Mouse (Mus musculus) inflammation-experienced regulatory T-cells, adult 6 months (primary cell): Measurements from ENCODE around the gene Kmt2d. TPM values are rescaled to one million over a fixed set of nuclear protein-coding genes. Genes with fewer than 3 reads are reported as not detected.

Experiments used
- ATAC-seq: one replicate; pipeline ENCODE4 v1.8.0; 2017
- polyA plus RNA-seq, 3 experiments: library from polyadenylated mRNA; unstranded; fragments of 100-300 nt; shearing (Covaris generic); gene quantifications; one replicate each; pipeline ENCODE4 v1.2.1; 2017

Gene Kmt2d
- polyA plus RNA-seq, 3 experiments from 2014 or later: 18.7 to 36.4 (median 30.7) TPM

DNA sequence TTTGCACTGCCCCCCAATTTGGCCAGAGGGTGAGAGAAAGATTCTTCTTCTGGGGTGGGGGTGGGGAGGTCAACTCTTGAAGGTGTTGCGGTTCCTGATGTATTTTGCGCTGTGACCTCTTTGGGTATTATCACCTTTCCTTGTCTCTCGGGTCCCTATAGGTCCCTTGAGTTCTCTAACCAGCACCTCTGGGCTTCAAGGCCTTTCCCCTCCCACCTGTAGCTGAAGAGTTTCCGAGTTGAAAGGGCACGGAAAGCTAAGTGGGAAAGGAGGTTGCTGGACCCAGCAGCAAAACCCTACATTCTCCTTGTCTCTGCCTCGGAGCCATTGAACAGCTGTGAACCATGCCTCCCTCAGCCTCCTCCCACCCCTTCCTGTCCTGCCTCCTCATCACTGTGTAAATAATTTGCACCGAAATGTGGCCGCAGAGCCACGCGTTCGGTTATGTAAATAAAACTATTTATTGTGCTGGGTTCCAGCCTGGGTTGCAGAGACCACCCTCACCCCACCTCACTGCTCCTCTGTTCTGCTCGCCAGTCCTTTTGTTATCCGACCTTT, 77.8 kb downstream of the Kmt2d start:
- ATAC-seq: no peak

DNA sequence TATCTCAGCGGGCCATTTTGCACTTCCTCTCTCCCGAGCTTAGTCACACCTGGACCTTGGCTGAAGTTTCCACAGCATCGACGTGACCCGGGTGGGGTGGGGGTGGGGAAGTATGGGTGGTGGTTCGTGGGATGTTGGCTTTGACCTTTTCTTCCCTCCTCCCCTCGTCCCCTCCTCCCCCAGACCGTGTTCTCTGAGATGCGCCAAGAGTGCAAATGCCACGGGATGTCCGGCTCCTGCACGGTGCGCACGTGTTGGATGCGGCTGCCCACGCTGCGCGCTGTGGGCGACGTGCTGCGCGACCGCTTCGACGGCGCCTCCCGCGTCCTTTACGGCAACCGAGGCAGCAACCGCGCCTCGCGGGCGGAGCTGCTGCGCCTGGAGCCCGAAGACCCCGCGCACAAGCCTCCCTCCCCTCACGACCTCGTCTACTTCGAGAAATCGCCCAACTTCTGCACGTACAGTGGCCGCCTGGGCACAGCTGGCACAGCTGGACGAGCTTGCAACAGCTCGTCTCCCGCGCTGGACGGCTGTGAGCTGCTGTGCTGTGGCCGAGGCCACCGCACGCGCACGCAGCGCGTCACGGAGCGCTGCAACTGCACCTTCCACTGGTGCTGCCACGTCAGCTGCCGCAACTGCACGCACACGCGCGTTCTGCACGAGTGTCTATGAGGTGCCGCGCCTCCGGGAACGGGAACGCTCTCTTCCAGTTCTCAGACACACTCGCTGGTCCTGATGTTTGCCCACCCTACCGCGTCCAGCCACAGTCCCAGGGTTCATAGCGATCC, 78.6 kb downstream of the Kmt2d start:
- ATAC-seq: no peak

DNA sequence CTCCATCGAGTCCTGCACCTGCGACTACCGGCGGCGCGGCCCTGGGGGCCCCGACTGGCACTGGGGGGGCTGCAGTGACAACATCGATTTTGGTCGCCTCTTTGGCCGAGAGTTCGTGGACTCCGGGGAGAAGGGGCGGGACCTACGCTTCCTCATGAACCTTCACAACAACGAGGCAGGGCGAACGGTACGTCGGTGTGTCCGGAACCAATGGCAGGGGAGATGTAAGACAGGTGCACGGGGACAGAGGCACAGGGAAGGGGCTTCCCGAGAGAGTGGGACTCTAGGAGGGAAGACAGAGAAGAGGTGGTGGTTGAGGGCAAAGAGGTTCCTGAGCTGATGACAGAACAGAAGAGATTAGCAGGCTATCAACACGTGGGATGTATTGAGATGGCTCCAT, 79.2 kb downstream of the Kmt2d start:
- peak; percentile 14 for ATAC-seq

DNA sequence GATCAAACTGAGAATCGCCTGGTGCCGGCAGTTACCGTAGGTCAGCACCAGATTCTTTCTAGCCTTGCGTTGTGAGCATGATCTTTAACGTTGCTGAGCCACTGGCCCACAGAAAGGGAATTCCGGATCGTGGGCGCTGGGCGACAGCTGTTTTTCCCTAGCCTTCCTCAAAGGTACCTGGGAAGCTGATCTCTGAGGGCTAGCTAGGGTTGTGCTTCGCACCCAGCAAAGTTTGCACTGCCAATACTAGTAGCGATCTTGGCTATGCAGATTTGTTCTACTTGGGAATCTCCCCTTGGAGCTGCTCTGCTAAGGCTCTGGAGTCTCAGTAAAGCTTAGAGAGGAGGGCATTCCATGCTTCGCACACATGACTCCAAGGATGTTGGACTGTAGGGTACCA, 79.8 kb downstream of the Kmt2d start:
- peak; percentile 16 for ATAC-seq

DNA sequence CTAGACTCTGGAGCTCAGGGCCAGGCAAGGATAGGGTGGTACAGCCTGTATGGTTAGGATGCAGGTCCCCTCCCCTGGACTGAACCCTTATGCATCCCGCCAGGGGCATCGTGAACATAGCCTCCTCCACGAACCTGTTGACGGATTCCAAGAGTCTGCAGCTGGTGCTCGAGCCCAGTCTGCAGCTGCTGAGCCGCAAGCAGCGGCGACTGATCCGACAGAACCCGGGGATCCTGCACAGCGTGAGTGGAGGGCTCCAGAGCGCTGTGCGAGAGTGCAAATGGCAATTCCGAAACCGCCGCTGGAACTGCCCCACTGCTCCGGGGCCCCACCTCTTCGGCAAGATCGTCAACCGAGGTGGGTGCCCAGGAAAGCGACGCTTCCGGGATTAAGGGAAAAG, 80.2 kb downstream of the Kmt2d start:
- ATAC-seq: no peak

DNA sequence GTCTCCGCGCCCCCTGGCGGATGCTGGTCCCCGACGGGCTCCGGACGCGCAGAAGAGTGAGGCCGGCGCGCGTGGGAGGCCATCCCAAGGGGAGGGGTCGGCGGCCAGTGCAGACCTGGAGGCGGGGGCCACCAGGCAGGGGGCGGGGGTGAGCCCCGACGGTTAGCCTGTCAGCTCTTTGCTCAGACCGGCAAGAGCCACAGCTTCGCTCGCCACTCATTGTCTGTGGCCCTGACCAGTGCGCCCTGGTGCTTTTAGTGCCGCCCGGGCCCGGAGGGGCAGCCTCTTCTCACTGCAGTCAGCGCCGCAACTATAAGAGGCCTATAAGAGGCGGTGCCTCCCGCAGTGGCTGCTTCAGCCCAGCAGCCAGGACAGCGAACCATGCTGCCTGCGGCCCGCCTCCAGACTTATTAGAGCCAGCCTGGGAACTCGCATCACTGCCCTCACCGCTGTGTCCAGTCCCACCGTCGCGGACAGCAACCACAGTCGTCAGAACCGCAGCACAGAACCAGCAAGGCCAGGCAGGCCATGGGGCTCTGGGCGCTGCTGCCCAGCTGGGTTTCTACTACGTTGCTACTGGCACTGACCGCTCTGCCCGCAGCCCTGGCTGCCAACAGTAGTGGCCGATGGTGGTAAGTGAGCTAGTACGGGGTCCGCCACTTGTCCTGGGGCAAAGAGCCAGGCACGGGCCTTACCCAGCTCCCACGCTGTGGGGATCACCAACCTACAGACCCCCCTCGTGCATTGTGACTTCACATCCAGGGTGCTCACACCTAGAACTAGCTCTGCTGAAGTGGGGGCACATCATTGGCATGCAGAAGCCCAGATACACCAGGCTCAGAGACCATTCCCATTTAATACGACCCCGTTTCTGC, 81.1 kb downstream of the Kmt2d start, which contains the start of gene Wnt1:
Wnt1 (plus strand) TSS at position 197 of the 875 bp plus-strand sequence.
- ATAC-seq: no peak

DNA sequence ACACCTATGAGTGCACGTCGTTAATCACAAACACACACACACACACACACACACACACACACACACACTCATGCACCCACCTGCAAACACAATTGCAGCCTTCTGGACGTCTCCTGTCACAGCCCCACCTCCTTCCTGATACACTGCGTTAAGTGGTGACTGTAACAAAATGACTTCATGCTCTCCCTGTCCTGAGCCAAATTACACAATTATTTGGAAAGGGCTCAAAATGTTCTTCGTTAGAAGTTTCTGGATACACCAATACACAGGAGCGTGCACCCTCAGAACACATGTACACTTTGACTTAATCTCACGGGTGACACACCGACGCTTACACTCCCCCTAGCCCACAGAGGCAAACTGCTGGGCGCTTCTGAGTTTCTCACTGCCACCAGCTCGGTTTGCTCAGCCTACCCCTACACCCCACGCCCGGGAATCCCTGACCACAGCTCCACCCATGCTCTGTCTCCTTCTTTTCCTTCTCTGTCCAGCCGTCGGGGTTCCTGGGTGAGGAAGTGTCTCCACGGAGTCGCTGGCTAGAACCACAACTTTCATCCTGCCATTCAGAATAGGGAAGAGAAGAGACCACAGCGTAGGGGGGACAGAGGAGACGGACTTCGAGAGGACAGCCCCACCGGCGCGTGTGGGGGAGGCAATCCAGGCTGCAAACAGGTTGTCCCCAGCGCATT, 81.9 kb downstream of the Kmt2d start:
- no peak for ATAC-seq

DNA sequence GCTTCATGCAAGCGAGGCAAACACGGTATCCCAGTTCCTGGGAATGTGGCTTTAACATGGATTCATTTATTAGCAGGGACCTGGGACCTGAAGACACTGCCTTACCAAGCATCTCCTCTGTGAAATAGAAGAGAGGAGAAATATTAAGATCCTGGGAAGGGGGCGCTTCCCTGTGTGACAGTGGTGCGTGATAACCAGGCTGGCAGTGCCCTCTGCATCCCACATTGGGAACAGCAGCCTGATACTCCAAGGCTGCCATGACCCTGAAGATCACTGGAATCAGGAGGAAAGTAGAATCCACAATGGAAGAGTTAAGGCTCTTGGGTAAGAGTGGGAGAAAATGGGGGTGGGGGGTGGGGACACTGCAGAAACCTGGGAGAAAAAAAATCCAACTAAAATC, 83.1 kb downstream of the Kmt2d start:
- no peak for ATAC-seq

DNA sequence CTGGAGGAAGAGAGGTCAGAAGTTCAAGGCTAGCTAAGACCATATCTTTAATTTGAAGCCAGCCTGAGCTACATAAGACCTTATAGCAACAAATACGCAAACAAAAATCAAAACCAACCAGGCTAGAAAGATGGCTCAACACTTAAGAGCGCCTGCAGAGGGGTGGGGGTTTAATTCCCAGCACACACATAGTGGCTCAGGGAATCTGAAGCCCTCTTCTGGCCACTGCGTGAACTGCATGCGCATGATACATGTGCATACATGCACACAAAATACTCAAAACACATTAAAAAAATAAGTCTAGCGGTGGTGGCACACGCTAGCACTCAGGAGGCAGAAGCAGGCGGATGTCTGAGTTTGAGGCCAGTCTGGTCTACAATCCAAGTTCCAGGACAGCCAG, 85.3 kb downstream of the Kmt2d start:
- no peak for ATAC-seq

Other genes with a start within 250 kb of the Kmt2d start
- gene Cacnb3, start 240.4 kb downstream of the Kmt2d start, polyA plus RNA-seq: under 1 TPM in 2 of 3 experiments, not detected in 1; 0.30 to 0.38 TPM
- 10 to 100 TPM; 15.4 to 37.0 (median 37.0) TPM for gene Ddx23, start 208.3 kb downstream of the Kmt2d start, polyA plus RNA-seq
- 1 to 10 TPM in 1 of 3 experiments, under 1 TPM in 2; 0.94 to 1.8 (median 0.99) TPM for gene Rnd1, start 193.7 kb downstream of the Kmt2d start, polyA plus RNA-seq
- gene Ccdc65, start 163.0 kb downstream of the Kmt2d start, polyA plus RNA-seq: not detected
- gene Fkbp11, start 143.0 kb downstream of the Kmt2d start, polyA plus RNA-seq: 1 to 10 TPM in 1 of 3 experiments, under 1 TPM in 1, not detected in 1; 0.62 to 1.7 TPM
- gene Arf3, start 108.0 kb downstream of the Kmt2d start, polyA plus RNA-seq: 10 to 100 TPM; 35.5 to 38.0 (median 37.8) TPM
- under 1 TPM in 1 of 3 experiments, not detected in 2; 0.15 TPM for gene Wnt10b, start 93.1 kb downstream of the Kmt2d start, polyA plus RNA-seq
- gene Wnt1, start 81.3 kb downstream of the Kmt2d start, polyA plus RNA-seq: under 1 TPM in 1 of 3 experiments, not detected in 2; 0.15 TPM
- not detected for gene Ddn, start 61.7 kb downstream of the Kmt2d start, polyA plus RNA-seq
- gene Prkag1, start 39.7 kb downstream of the Kmt2d start, polyA plus RNA-seq: 100 to 1,000 TPM; 119 to 137 (median 129) TPM
- 10 to 100 TPM in 2 of 3 experiments, 1 to 10 TPM in 1; 9.5 to 13.0 (median 10.8) TPM for gene Rhebl1, start 23.3 kb upstream of the Kmt2d start, polyA plus RNA-seq
- under 1 TPM in 1 of 3 experiments, not detected in 2; 0.09 TPM for gene Dhh, start 27.3 kb upstream of the Kmt2d start, polyA plus RNA-seq
- gene Lmbr1l, start 47.0 kb upstream of the Kmt2d start, polyA plus RNA-seq: 10 to 100 TPM; 17.3 to 46.9 (median 39.3) TPM
- 100 to 1,000 TPM; 459 to 882 (median 544) TPM for gene Tuba1b, start 63.4 kb upstream of the Kmt2d start, polyA plus RNA-seq
- not detected for gene Gm49450, start 82.3 kb upstream of the Kmt2d start, polyA plus RNA-seq
- 100 to 1,000 TPM; 206 to 351 (median 217) TPM for gene Tuba1a, start 82.5 kb upstream of the Kmt2d start, polyA plus RNA-seq
- 100 to 1,000 TPM in 1 of 3 experiments, 10 to 100 TPM in 2; 70.4 to 203 (median 83.7) TPM for gene Tuba1c, start 158.7 kb upstream of the Kmt2d start, polyA plus RNA-seq
- not detected for gene Prph, start 184.0 kb upstream of the Kmt2d start, polyA plus RNA-seq
- 1 to 10 TPM in 2 of 3 experiments, under 1 TPM in 1; 0.92 to 9.3 (median 1.1) TPM for gene Troap, start 203.4 kb upstream of the Kmt2d start, polyA plus RNA-seq
- not detected for gene C1ql4, start 216.6 kb upstream of the Kmt2d start, polyA plus RNA-seq
- not detected for gene Dnajc22, start 222.0 kb upstream of the Kmt2d start, polyA plus RNA-seq